Mouse (Mus musculus) olfactory bulb, adult 2 months (tissue): Measurements from ENCODE around the gene Rab31.

Experiments used
- CTCF ChIP-seq: fragments of 200-500 bp; IDR thresholded peaks from 2 replicates; pipeline ENCODE4 v1.5.1; 2012; ENCODE audit warnings: low read depth, mild to moderate bottlenecking, low read length, moderate library complexity; ENCODE audit not compliant: insufficient read depth
- POLR2A ChIP-seq: fragments of 200-500 bp; IDR thresholded peaks from 2 replicates; pipeline ENCODE4 v1.6.1; 2012; ENCODE audit warnings: mild to moderate bottlenecking, low read depth, low read length, moderate library complexity; ENCODE audit not compliant: insufficient read depth

GRCm38 (mm10) chr17:65701797-65702566 is 70.6 kb downstream of the Rab31 start:
- TF ChIP-seq CTCF: no peak
- no peak for TF ChIP-seq POLR2A
